Mouse (Mus musculus): ENCODE results near the gene Relt.

Relt gene

GRCm38 (mm10) chr7:100862828-100863638 is at the start of gene Relt:
Gene Relt (minus strand): TSS chr7:100863446.
- peak; percentile 92 for DNase-seq (ENCODE audit: low read depth, low spot score)

- DNase-seq (ENCODE audit: low read depth, low spot score), result no peak
Observed at GRCm38 (mm10) chr7:100911791-100912190, 48.5 kb upstream of the Relt start.

- no peak for DNase-seq (ENCODE audit: low read depth, low spot score)
Observed at GRCm38 (mm10) chr7:100911246-100911770, 48.1 kb upstream of the Relt start.

DNA sequence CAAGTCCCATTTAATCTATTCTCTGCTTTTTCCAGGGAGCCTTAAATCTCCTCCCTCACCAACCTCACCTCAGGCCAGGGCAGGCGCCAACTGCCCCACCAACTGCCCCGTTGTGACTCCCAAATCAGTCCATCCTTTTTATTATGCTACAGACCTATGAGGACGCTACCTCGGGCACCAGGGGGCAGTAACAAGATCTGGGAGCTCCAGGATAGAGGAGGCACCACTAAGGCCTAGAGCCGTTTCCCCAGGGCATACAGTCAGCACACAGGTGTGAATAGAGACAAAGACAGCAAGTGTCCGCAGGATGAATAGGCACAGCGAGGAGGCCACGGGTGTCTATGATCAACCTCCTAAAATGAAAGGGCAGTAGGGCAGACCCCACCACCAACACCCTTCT is 45.3 kb upstream of the Relt start:
- peak; percentile 57 for DNase-seq (ENCODE audit: low read depth, low spot score)

- DNase-seq (ENCODE audit: low read depth, low spot score), result no peak
Observed at GRCm38 (mm10) chr7:100908061-100908460, 44.8 kb upstream of the Relt start.

- peak; percentile 31 for DNase-seq (ENCODE audit: low read depth, low spot score)
Observed at GRCm38 (mm10) chr7:100907231-100907630, 44.0 kb upstream of the Relt start.

DNA sequence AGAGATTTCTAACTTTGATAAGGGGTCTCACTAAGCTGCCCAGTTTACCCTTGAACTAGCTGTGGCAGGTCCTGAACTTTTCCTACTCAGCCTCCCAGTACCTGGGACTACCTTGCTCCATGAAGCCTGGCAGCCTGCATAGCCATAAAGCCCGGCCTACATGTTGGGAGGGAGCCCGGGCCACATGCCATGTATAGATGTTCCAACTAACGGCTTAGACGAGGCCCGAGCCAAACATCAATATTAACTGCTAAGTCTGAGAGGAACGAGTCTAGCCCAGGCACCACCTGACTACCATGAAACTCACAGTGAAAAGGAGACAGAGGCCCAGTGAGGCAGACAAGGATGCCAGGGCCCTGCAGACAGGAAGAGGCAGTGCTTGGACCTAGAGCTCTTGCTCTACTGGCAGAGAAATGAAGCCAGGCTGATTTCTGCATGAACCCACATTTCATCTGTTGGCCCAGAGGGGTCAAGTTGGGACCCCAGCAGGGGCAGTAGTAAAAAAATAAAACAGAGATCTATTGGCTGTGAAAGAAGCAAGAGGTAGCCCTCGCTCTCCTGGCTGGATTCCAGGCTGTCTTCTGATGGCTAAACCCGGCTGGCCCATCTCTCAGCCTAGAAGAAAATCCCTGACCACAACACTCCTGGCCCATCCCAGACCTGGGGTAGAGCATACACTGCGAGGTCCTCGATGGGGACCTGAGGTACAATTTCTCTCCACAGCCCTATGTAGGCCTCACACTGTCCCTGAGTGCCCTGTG is 43.0 kb upstream of the Relt start:
- no peak for DNase-seq (ENCODE audit: low read depth, low spot score)

DNA sequence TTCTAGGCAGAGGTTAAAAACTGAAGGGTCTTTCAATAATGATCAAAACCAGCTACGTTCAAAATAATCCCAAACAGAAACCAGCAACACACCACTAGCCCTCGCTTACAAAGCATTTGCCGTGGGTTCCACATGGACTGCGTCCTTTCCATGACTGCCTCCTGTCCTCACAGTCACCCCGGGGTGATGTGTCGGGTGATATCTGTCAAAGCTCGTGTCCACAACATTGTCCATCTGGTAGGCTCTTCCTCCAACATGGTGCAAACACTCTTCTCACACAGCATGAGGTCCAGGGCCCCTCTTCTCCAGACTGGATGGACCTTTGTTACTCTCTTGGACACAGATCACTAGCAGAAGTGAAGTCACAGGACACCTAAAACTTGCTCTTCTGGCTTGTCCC is 41.8 kb upstream of the Relt start:
- DNase-seq (ENCODE audit: low read depth, low spot score), result no peak

DNA sequence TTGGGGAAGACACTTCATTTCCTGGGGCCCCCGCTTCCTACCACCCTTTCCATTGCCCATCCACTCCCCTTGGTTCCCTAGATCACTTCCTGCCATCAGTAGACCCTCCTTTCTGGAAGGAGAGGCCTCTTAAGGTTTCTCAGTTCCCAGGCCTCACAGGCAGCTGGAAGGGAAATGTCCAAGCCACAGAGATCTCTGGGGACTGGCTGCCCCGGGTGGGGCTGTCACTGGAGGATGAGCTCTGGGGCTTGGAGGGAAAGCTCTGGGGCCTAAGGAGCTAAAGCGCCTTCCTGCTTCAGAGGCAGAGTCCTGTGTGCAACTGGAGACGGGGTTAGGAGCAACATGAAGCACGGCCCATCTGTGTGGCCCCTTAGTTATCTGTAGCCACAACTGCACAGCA is 41.4 kb upstream of the Relt start:
- no peak for DNase-seq (ENCODE audit: low read depth, low spot score)

- DNase-seq (ENCODE audit: low read depth, low spot score), result no peak
Observed at GRCm38 (mm10) chr7:100902451-100903137, 39.3 kb upstream of the Relt start.

DNA sequence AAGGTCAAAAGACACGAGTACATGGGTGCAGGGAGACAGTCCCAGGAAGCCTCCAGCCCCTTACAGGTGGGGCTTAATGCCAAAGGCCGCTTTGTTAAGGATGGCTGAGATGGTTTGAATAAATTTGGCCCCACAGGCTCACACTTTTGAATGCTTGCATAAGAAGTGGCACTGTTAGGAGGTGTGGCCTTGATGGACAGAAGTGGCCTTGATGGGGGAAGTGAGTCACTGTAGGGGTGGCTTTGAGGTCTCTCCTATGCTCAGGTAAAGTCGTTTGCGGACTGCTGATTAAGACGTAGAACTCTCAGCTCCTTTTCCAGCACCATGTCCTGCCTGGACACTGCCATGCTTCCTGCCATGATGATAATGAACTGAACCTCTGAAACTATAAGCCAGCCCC is 34.6 kb upstream of the Relt start:
- DNase-seq (ENCODE audit: low read depth, low spot score), result no peak

GRCm38 (mm10) chr7:100894833-100895226 is 31.6 kb upstream of the Relt start:
- DNase-seq (ENCODE audit: low read depth, low spot score), result no peak

- no peak for DNase-seq (ENCODE audit: low read depth, low spot score)
Observed at GRCm38 (mm10) chr7:100894057-100894832, 31.0 kb upstream of the Relt start.

- DNase-seq (ENCODE audit: low read depth, low spot score), result no peak
Observed at GRCm38 (mm10) chr7:100893249-100894056, 30.2 kb upstream of the Relt start.

GRCm38 (mm10) chr7:100886535-100886934 is 23.3 kb upstream of the Relt start:
- no peak for DNase-seq (ENCODE audit: low read depth, low spot score)

DNA sequence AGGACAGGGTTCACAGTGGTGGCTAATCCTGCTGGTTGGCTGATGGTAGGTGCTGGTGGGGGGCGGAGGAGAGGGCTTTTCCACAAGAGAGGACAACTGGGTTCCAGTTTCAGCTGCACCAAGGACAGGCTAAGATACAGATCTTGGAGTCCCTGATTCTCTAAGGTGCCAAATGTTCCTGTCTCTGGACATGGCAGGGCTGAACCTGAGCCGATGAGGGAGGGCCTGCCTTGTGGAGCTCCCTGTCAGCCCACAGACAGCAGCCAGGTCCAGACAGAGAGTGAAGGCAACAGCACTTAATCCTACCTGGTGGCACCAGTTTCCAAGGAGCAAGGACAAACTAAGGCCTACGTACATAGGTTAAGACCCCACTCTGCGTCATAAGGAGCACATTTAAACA is 21.2 kb upstream of the Relt start:
- DNase-seq (ENCODE audit: low read depth, low spot score), result no peak

GRCm38 (mm10) chr7:100881950-100882349 is 18.7 kb upstream of the Relt start:
- DNase-seq (ENCODE audit: low read depth, low spot score), result no peak

DNA sequence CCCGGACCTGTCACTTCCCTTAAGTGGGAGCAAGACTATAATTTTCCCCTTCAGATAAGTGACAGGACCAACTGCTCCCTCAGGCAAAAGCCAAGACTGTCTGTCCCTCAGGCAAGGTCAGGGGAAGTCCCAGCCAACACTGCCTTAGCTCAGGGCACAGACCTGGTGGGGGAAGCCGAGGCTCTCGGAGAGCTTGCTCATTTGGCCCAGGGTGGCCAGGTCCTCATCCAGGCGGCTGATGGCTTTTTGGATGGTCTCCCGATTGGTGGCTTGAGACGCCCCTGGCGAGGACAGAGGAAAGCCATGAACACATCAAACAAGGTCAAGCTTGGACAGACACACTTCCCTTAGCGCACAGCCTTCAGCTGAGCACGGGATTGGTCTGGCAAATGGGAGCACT is 18.3 kb upstream of the Relt start:
- DNase-seq (ENCODE audit: low read depth, low spot score), result no peak

DNA sequence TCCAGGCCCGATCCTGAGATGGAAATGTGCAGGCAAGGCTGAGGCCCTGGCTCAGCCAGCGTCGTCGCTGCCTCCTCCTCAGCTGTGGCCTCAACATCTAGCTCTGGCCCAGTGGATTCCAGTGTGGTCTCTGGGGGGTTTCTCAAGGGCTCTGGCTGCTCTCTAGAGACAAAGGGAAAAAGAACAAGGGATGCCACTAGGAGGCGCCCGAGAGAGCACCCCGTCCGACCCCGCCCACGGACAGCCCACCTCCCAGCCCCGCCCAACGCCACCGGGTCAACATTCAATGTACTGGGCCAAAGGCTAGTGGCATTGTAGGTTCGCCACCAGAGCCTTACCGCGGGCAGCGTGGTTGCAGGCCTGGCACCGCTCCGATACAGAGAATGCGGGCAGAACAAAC is 16.3 kb upstream of the Relt start:
- DNase-seq (ENCODE audit: low read depth, low spot score), result peak; percentile 57

DNA sequence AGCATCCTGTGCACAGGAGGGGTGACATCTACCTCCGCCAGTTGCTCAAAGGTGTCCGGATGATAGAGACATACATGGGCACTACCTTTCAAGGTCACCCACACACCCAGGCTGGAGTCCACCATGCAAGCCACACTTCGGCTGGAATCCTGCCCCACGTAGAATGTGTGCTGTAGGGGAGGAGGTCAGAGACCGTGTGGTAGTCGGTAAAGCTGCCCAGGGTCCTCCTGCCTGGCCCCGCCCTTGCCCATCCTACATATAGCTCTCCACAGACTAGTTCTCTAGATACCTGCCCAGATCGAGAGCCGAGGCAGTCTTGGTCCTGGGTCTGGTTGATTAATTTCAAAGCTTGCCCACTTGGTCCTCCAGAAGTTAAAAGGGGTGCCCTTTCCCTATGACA is 13.5 kb upstream of the Relt start:
- no peak for DNase-seq (ENCODE audit: low read depth, low spot score)

GRCm38 (mm10) chr7:100876293-100876692 is 13.0 kb upstream of the Relt start:
- no peak for DNase-seq (ENCODE audit: low read depth, low spot score)
